Mouse (Mus musculus) heart, embryonic 14.5 days (tissue): ENCODE data around the gene Fstl1. TPM values are rescaled to one million over a fixed set of nuclear protein-coding genes. Genes with fewer than 3 reads are reported as not detected.

Experiments
- ATAC-seq: fragments of 200-750 bp; cut with Nextera tagmentation; 2 replicates; pipeline ENCODE4 v1.8.0; 2017; ENCODE audit warnings: low read depth, moderate TSS enrichment; ENCODE audit not compliant: insufficient number of reproducible peaks, insufficient read depth, low FRiP score
- H3K27ac ChIP-seq, 2 experiments: fragments of 200-500 bp in 1 of 2; fragments of 300-500 bp in 1 of 2; sonication (generic) in 1 of 2; replicated peaks in 1 of 2; 2 replicates each; pipeline ENCODE4 v1.5.1; 2012 to 2014; ENCODE audit warnings: low read depth in 2 of 2, low read length in 2 of 2, control low read depth in 1 of 2, mild to moderate bottlenecking in 1 of 2, mixed read lengths in 1 of 2; ENCODE audit not compliant: control insufficient read depth in 1 of 2, insufficient read depth in 1 of 2
- H3K27me3 ChIP-seq: fragments of 300-500 bp; sonication (generic); 2 replicates; pipeline ENCODE4 v1.6.1; 2014; ENCODE audit warnings: mild to moderate bottlenecking, low read length, control low read depth; ENCODE audit not compliant: control insufficient read depth, insufficient read depth
- H3K36me3 ChIP-seq: fragments of 300-500 bp; sonication (generic); 2 replicates; pipeline ENCODE4 v1.6.1; 2014; ENCODE audit warnings: mild to moderate bottlenecking, control low read depth, low read length, mixed read lengths; ENCODE audit not compliant: control insufficient read depth, insufficient read depth
- H3K4me1 ChIP-seq, 2 experiments: fragments of 200-500 bp in 1 of 2; fragments of 300-500 bp in 1 of 2; sonication (generic) in 1 of 2; 2 replicates each; pipeline ENCODE4 v1.6.1; 2012 to 2014; ENCODE audit warnings: low read length in 2 of 2, control low read depth in 1 of 2, mixed read lengths in 1 of 2; ENCODE audit not compliant: control insufficient read depth in 2 of 2, insufficient read depth in 2 of 2
- H3K4me2 ChIP-seq: fragments of 300-500 bp; sonication (generic); 2 replicates; pipeline ENCODE4 v1.6.1; 2014; ENCODE audit warnings: mild to moderate bottlenecking, low read length
- H3K4me3 ChIP-seq, 2 experiments: fragments of 200-500 bp in 1 of 2; fragments of 300-500 bp in 1 of 2; sonication (generic) in 1 of 2; 2 replicates each; pipeline ENCODE4 v1.5.1; 2012 to 2014; ENCODE audit warnings: low read length in 2 of 2, mild to moderate bottlenecking in 2 of 2, control low read depth in 1 of 2, low read depth in 1 of 2, moderate library complexity in 1 of 2; ENCODE audit not compliant: control insufficient read depth in 1 of 2, insufficient read depth in 1 of 2
- H3K9ac ChIP-seq: fragments of 300-500 bp; sonication (generic); 2 replicates; pipeline ENCODE4 v1.6.1; 2014; ENCODE audit warnings: mild to moderate bottlenecking, low read length
- H3K9me3 ChIP-seq: fragments of 300-500 bp; sonication (generic); 2 replicates; pipeline ENCODE4 v1.6.1; 2016; ENCODE audit warnings: low read length, control low read depth; ENCODE audit not compliant: control insufficient read depth
- WGBS: fragments of 180-500 bp; shearing (Covaris S2); extraction: QIAGEN DNeasy Blood & Tissue Kit; methylation state at CpG from one replicate; pipeline ENCODE4 v1.1.7; 2014; 5-methylcytosine and 5-hydroxymethylcytosine counted together
- polyA plus RNA-seq: library from polyadenylated mRNA; unstranded; fragments of >200 nt; fragmentation: Nextera tagmentation; extraction: Ambion mirVana; gene quantifications from 2 replicates; pipeline ENCODE4 v1.2.1, GENCODE M21; 2014

Gene Fstl1
- polyA plus RNA-seq, 1 experiment from 2014 or later, result 600 TPM

DNA sequence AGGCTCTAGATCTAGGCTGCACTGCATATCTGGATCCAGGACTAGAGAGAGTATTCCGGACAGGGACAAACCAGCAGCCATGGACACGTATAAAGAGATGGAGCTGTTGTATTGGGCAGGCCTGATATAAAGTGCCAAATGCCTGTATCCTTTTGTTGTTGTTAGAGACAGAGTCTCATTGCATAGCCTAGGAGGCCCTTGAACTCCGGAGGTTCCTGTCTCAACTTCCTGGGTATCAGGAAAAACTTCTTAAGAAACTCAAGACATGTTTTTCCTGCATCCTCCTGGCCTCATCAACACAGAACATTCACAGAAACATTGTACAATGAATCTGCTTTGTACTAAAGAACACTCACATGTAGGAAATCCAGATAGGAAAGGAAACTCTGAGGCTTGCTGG is 70.4 kb downstream of the Fstl1 start:
- H3K36me3 ChIP-seq, result no peaks in the 10 kb centered on the region
- WGBS, result 71% methylated on average over 3 of the region's 3 CpGs
- H3K4me1 ChIP-seq, result peaks cover 17 to 28% of the 10 kb centered on the region in 2 experiments
- no peak overlapping the region for H3K9ac ChIP-seq
- no peak for ATAC-seq
- no peak overlapping the region for H3K27ac ChIP-seq
- H3K27me3 ChIP-seq, result no peaks in the 10 kb centered on the region
- H3K4me3 ChIP-seq, result no peak overlapping the region
- no peaks in the 10 kb centered on the region for H3K9me3 ChIP-seq
- H3K4me2 ChIP-seq, result no peak overlapping the region

GRCm38 (mm10) chr16:37851366-37851765 is 74.7 kb downstream of the Fstl1 start:
- Histone ChIP-seq H3K36me3 (no peaks in the 10 kb centered on the region), H3K4me3 (no peak overlapping the region), H3K27ac (peak overlapping the region; percentile 16 to 67; a peak in 2 of 4 replicates), H3K4me2 (no peak overlapping the region), H3K4me1 (peaks cover 15 to 20% of the 10 kb centered on the region in 2 experiments), H3K9ac (no peak overlapping the region), H3K9me3 (no peaks in the 10 kb centered on the region), H3K27me3 (no peaks in the 10 kb centered on the region)
- ATAC-seq, result peak; percentile 76
- 52% methylated on average over 5 of the region's 5 CpGs for WGBS

DNA sequence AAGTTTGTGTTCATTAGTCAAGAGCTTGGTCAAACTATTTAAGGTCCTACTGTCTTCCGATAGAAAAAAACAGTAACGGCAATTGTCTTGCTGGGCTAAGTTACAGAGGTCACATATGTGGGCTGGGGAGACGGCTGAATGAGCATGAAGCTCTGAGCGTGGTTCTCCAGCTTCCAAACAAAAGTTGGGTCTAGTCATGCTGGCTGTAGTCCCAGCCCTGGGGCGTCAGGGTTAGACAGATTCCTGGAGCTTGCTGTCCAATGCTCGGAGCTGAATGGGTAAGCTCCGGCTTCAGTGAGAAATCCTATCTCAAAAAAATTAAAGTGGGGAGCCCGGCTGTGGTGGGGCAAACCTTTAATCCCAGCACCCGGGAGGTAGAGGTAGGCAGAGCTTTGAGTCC is 76.6 kb downstream of the Fstl1 start:
- no peak overlapping the region for H3K9ac ChIP-seq
- ATAC-seq, result no peak
- no peak overlapping the region for H3K4me2 ChIP-seq
- peaks cover 15 to 20% of the 10 kb centered on the region in 2 experiments for H3K4me1 ChIP-seq
- WGBS, result 55% methylated on average over 9 of the region's 9 CpGs
- no peaks in the 10 kb centered on the region for H3K9me3 ChIP-seq
- no peaks in the 10 kb centered on the region for H3K27me3 ChIP-seq
- no peak overlapping the region for H3K27ac ChIP-seq
- H3K4me3 ChIP-seq, result no peak overlapping the region
- H3K36me3 ChIP-seq, result no peaks in the 10 kb centered on the region

GRCm38 (mm10) chr16:37854054-37854453 is 77.4 kb downstream of the Fstl1 start:
- WGBS, result 61% methylated on average over 14 of the region's 14 CpGs
- peaks cover 15 to 21% of the 10 kb centered on the region in 2 experiments for H3K4me1 ChIP-seq
- H3K36me3 ChIP-seq, result no peaks in the 10 kb centered on the region
- H3K4me2 ChIP-seq, result no peak overlapping the region
- H3K4me3 ChIP-seq, result no peak overlapping the region
- H3K27ac ChIP-seq, result no peak overlapping the region
- no peaks in the 10 kb centered on the region for H3K27me3 ChIP-seq
- H3K9ac ChIP-seq, result no peak overlapping the region
- ATAC-seq, result no peak
- no peaks in the 10 kb centered on the region for H3K9me3 ChIP-seq

DNA sequence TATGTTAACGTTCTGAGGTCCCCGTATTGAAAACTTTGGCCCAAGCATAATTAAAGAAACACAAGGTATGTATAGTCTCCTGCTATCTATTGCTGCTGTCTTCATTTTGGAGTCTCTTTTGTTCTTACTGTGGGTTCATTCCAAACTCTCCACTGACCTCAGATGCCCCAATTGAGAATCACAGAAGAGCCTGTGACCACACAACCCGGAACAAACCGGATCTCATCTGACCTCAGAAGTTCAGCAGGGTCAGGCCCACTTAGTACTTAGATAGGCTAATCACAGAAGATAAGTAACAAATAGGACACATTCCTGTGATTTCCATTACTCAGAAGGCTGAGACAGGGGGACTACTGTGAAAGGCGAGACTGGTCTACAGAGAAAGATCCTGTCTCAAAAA is 77.9 kb downstream of the Fstl1 start:
- 23% methylated on average over 5 of the region's 5 CpGs for WGBS
- H3K4me2 ChIP-seq, result no peak overlapping the region
- H3K27me3 ChIP-seq, result no peaks in the 10 kb centered on the region
- peaks cover 15 to 26% of the 10 kb centered on the region in 2 experiments for H3K4me1 ChIP-seq
- no peak for ATAC-seq
- H3K27ac ChIP-seq, result no peak overlapping the region
- H3K9me3 ChIP-seq, result no peaks in the 10 kb centered on the region
- no peak overlapping the region for H3K9ac ChIP-seq
- H3K4me3 ChIP-seq, result no peak overlapping the region
- no peaks in the 10 kb centered on the region for H3K36me3 ChIP-seq

DNA sequence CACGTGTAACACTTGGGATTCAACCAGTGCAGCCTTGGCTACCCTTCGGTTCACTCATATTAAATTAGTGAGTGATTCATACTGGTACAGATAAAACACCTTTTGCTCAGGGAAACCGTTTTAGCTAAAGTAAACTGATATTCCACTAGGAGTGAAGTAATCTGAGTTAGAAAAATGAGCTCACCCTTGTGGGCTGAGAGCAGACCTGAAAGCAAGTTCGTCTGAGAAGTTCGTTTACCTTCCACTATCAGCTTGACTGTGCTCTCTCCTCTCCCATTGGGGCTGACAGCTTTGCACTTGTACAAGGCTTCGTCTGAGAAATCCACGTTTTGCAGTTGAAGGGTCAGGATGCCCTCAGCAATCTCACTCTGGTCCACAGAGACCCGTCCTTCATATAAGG is 78.9 kb downstream of the Fstl1 start:
- Histone ChIP-seq H3K4me3 (no peak overlapping the region), H3K9me3 (no peaks in the 10 kb centered on the region), H3K27me3 (no peaks in the 10 kb centered on the region), H3K4me1 (peaks cover 16 to 26% of the 10 kb centered on the region in 2 experiments), H3K9ac (no peak overlapping the region), H3K36me3 (no peaks in the 10 kb centered on the region), H3K27ac (no peak overlapping the region), H3K4me2 (no peak overlapping the region)
- WGBS, result 50% methylated on average over 8 of the region's 8 CpGs
- ATAC-seq, result no peak

DNA sequence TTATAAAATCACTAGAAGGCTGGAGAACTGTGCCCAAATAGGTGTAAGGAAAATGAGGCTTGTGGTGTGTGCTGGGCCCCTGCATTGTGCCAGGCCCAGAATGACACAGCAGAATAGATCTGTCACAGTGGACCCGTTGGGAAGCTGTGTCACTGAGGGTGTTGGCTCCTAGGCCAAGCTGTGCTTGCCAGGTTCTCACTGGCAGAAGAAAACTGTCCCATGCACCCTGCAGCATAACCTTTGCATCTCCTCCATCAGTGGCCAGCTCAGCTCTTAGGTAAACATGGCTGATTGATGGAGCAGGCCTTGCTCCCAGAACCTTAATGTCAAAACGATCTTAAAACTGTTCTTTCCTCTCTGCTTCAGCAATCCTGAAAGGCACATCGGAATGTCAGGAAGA is 79.7 kb downstream of the Fstl1 start:
- H3K4me2 ChIP-seq, result no peak overlapping the region
- no peak for ATAC-seq
- WGBS, result 54% methylated on average over 3 of the region's 3 CpGs
- no peak overlapping the region for H3K9ac ChIP-seq
- H3K9me3 ChIP-seq, result no peaks in the 10 kb centered on the region
- no peaks in the 10 kb centered on the region for H3K27me3 ChIP-seq
- no peak overlapping the region for H3K27ac ChIP-seq
- no peaks in the 10 kb centered on the region for H3K36me3 ChIP-seq
- no peak overlapping the region for H3K4me3 ChIP-seq
- peaks cover 16 to 31% of the 10 kb centered on the region in 2 experiments for H3K4me1 ChIP-seq

DNA sequence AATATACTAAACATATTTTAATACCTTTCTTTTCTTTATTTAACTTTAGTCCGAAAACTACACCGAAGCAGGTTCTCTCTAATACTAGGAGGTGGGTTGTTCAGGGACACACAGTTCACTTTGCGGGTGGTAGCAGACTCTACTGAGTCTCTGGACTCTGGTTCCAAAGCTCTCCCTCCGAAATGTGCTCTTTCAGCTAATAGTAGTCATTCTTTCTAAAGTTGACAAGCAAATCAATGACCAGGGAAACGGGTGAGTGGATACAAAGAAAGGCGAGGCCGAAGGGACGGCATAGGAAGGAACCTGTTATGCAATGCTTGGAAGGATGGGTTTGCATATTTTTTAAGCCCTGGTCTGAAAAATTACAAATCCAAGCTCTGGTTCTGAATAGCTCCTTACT is 80.8 kb downstream of the Fstl1 start:
- Histone ChIP-seq H3K4me1 (peaks cover 16 to 23% of the 10 kb centered on the region in 2 experiments), H3K36me3 (no peaks in the 10 kb centered on the region), H3K4me2 (no peak overlapping the region), H3K4me3 (no peak overlapping the region), H3K9me3 (no peaks in the 10 kb centered on the region), H3K27me3 (no peaks in the 10 kb centered on the region), H3K27ac (no peak overlapping the region), H3K9ac (no peak overlapping the region)
- 91% methylated on average over 8 of the region's 8 CpGs for WGBS
- no peak for ATAC-seq
